Mouse (Mus musculus) 416B (cell line): Measurements from ENCODE around the gene Mark2.

Experiments used
- DNase-seq: peaks from one replicate; pipeline ENCODE4 v3.0.0; 2011; ENCODE audit warnings: low read depth

Gene Mark2

DNA sequence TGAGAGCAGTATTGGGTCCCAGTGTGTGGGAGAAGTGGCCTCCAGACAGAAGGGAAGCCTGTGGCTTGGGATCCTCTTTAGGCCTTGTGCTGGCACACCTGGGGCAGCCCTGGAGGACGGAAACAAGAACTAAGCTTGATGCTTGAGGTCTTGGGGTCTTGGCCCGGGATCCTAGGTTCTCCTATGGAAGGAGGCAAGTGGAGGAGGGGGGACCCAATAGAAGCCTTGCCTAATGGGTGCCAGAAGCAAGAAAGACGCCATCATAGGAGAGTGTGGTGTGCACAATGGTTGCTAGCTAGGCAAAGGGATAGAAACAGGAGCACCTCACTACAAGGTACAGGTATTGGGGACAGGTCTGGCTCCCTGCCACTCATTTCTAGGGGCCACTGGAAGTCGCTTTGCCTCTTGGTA, 75.2 kb downstream of the Mark2 start:
- DNase-seq, result peak; percentile 41

DNA sequence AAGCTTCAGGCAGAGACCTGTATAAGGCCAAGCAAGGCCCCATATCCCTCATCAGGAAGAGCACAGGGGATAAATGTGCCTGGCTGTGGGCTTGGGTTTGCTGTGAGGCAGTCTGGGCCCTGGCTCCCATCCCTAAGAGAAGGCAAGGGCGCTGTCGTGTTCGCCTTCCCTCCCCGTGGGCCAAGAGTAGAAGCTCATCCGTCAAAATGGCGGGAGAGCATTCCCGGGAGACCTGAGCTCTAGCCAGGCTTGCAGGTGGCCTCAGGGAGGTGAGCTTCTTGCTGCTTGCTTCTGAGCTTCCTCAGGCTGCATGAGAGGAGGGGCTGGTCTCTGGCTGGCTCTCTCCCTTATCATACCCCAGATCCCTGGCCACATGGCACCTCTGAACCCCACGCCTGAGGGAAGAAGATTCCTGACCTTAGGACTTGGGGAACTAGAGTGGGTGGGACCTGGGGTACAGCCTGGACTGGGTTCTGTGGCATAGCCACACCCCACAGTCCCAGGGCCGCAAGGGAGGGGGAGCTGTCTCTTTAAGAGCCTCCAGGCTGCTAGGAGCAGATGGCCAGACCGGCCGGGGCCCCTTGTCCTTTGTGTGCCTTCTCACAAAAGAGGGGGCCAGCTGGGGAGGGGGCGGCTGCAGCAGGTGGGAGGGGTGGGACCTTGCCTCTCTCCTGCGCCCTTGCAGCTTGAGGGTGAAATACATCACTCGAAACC, 76.0 kb downstream of the Mark2 start:
- DNase-seq, result peak; percentile 32

DNA sequence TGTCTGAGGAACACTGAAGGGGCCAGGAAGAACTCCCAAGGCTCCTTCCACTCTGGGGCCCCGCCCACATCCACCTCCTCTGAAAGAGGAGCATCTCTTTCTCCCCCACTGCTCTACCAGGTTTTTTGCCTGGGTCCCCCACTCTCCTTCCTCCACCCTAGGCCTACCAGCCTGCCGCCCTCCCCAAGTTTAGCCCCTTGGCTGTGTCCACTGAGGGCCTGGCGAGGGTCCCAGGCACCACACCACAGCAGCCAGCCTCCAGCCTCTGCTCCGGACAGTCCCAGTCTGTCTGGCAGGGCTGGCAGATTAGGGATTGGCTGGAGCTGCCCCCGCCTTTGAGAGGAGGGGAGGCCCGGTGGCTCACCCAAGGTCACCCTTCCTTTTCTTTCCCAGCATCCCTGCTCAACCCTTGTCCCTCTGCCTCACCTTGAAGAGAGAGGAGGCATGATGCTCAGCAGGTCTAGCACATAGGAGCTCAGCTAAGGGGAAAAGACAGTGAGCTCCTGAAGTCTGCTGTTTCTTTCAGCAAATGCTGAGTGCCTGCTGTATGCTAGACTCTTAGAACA, 76.8 kb downstream of the Mark2 start:
- DNase-seq, result no peak

DNA sequence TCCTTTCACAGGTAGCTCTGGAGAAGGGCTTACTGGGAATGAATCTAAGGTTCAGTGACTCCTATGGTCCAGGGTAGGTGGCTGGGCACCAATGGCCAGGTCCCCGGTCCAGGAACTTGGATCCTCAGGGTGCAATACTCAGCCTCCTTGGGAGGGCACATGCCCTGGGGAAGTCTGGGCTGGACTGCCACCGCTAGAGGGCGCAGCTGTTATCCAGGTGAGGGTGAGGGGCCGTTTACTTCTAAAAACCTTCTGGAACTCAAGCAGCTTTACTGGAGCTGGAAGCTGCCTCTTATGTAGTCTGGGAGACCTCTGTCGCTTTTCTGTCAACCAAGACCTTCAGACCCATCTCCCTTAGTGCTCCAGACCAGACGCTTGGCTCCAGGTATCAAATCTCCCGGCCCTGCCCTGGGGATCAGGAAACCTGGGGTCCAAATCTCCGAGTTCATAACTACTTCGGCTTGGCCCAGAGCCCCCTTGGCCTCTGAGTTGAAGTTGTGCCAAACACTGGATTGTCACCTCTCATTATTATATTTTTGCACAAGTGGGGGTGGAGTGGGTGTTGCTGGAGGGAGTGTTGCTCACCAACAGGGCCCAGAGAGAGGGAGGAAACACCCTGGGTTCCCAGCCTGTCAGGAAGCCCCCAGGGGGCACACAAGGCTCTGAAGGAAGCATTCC, 77.4 kb downstream of the Mark2 start:
- peak; percentile 77 for DNase-seq

DNA sequence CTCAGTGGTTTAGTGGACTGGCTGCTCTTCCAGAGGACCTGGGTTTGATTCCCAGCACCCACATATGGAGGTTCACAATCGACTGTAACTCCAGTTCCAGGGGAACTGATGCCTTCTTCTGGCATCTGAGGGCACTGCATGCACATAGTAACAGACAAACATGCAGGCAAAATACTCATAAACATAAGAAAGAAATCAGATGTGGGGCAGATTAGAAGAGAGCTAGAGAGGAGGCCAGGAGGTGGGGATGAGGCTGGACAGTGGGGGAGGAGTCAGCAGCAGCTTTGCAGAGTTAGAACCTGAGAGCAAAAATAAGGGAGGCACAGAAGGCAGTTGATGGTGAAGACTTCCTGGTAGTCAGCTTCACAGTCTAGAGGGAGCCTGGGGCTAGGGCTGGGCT, 79.1 kb downstream of the Mark2 start:
- no peak for DNase-seq

DNA sequence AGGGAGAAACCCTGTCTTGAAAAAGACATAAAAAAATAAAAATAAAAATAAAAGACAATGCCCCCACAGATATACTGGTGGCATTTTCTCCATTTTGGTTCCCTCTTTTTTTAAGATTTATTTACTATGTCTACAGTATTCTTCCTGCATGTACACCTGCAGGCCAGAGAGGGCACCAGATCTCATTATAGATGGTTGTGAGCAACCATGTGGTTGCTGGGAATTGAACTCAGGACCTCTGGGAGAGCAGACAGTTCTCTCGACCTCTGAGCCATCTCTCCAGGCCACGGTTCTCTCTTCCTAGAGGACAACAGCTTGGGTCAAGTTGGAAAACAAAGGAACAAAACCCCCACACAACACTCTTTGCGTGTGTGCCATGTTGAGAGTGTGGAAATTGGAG, 79.7 kb downstream of the Mark2 start:
- no peak for DNase-seq

DNA sequence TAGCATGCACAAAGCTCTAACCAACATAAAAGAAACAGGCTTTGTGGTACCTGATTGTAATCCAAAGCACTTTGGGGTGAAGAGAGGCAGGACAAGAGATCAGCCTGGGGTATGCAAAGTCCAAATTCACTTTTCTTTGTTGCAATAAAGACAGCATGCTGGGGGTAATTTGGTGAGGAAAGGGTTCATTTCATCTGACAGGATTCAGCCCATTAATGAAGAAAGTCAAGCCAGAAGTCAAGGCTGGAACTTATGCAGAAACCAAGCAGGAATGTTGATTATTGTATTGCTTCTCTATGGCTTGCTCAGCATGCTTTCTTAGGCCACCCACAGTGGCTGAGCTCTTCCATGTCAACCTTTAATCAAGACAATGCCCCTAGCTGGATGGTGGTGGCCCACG, 80.2 kb downstream of the Mark2 start:
- DNase-seq, result no peak

DNA sequence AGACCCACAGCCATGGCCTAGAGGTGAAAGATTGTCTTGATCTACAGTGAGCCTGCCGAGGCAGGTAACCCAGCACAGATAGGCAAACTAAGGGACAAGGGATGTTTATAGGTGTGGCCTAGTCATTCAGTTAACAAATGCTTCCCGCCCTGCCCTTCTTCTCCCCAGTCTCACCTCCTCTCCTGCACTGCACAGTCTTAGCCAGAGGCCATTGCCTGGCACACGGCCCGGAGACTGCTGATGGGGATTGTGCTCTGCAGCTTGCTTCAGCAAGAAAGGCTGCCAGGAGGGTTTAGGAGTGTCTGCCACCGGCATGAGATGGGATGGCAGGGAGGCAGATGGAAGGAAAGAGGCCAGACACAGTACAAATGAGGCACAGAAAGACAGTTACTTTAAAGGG, 83.8 kb downstream of the Mark2 start:
- no peak for DNase-seq

DNA sequence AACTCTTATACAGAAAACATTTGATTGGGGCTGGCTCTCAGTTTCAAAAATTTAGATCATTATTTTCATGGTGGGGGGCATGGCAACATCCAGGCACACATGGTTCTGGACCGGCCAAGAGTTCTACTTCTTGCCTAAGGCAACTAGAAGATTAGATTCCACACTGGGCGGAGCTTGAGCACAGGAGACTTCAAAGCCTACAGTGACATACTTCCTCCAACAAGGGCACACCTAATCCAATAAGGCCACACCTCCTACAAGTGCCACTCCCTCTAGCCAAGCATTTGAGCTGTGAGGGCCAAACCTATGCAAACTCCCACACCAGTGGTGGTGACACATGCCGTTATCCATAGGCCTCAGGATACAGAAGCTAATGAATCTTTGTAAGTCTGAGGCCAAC, 95.6 kb downstream of the Mark2 start:
- peak; percentile 49 for DNase-seq

DNA sequence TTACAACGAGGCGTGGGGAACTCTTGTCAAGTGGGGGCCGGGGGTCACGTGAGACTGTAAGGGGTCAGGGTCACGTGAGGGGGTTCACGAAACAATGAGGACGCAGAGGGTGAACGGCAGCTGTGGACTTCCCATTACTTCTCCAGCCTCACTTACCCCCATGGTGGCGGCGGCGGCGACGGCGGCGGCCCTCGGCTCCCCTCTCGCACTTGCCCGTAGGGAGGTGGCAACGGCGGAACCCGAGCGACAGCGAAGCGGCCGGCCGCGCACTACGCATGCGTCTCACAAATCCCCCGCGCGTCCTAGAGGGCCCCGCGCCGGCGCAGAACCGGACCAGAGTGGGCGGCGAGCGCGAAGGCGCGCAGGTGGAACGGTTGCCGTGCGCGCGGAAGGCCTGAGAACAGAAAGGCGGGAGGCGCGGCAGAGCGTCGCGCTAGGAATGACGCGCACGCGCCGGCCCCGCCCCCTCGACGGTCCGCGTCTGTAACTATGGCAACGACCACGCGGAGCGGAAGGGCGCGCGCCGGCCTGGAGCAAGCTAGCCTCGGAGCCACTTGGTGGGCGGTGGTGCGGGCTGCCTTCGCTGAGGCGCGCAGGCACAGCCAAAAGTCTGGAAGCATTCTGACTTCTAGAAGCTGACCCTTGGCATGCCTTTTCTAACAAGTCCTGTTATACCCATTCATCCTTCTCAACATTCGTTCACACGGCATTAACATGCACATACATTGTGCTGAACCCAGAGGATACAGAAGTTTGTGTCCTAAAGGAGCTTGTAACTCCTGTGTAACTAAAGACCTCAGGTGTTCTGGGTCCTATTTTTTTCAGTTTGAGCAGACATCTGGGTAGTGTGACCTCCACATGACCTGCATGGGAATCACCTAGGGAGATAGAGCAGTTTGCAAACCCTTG, 100.6 kb downstream of the Mark2 start, which contains the start of gene Naa40:
Gene Naa40, minus strand, starts transcription at position 402 of the 909 bp plus-strand sequence.
- DNase-seq, result peak; percentile 94

DNA sequence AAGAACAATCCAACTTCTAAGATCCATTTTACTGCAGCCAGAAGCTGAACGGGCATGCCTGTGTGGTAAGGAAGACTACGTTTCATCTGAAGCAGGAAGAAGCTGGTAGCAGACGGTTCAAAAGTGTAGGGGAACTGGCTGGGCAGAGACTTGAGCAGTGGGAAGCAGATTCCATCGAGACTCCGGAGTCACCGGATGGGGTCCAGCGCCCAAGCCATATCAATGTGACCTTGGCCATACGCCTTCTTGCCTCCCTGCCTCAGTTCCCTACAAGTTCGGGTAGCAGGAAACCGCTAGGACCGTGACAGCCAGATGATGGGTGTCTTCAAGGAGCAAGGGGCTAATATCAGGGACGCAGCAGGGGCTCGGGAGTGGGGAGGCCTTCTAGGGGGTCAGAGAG, 101.4 kb downstream of the Mark2 start:
- DNase-seq, result peak; percentile 41

DNA sequence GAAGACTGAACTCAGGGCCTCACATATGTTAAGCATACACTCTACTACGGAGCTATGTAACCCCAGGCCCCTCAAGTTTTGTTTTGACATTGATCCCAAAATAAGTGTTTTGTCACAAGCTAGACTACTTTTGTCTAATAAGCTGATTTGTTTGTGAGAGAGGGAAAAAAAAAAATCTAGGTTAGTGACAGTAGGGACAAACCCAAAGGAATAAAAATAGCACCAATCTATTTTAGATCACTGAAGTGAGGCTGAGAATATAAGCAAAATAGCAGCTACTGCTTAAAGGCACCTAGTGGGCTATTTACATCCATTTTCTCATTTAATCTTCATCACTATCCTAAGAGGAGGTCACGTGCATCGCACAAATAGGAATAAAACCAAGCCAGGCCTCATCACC, 102.1 kb downstream of the Mark2 start:
- DNase-seq, result no peak

DNA sequence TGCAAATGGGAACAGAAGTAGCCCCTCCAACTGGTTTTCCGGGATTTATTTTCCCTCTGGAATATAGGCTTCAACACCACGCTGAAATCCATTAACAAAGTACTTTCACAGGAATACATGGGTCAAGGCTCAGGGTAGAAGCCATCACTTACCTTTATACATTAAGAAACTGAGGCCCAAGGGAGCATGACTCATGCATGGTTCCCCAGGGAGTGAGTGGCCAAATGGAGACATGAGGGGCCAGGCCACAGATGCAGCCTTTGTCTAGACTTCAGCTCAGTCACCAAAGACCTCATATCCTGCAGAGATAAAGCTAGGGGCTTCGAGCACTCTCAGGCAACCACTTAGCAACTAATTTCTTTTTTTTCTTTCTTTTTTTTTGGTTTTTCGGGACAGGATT, 104.9 kb downstream of the Mark2 start:
- no peak for DNase-seq

DNA sequence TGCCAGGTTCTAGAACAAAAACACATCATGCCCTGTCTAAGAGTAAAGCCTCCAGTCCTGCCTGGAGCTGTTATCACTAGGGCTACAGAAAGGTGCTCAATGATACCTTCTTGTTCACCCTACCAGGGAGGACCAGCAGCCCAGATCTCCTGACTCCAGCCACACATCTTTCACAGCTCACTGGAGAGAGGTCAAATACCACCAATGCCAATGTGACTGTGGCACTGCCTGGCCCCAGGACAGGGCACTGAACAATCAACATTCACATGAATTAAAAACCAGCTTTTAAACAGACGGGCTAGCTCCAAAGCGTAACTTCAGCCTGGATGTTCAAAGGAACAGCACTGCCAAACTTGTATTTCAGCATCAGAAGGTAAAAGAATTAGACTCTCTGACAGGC, 105.6 kb downstream of the Mark2 start:
- DNase-seq, result no peak

DNA sequence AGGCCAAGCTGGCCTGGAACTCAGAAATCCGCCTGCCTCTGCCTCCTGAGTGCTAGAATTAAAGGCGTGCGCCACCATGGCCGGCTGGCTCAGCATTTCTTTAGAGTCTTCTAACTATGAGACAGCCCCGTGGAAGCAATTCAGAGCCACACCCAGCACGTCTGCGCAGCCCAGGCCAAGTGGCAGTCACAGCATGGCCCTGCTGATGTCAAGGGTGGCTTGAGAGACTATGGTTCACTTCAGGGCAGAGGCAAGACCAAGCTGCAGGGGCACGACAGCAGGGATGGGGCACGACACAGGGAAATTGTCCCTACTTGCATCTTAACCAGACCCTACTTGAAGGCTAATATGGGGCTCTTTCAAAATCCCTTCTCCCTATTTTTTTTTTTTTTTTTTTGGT, 106.2 kb downstream of the Mark2 start:
- DNase-seq, result no peak

DNA sequence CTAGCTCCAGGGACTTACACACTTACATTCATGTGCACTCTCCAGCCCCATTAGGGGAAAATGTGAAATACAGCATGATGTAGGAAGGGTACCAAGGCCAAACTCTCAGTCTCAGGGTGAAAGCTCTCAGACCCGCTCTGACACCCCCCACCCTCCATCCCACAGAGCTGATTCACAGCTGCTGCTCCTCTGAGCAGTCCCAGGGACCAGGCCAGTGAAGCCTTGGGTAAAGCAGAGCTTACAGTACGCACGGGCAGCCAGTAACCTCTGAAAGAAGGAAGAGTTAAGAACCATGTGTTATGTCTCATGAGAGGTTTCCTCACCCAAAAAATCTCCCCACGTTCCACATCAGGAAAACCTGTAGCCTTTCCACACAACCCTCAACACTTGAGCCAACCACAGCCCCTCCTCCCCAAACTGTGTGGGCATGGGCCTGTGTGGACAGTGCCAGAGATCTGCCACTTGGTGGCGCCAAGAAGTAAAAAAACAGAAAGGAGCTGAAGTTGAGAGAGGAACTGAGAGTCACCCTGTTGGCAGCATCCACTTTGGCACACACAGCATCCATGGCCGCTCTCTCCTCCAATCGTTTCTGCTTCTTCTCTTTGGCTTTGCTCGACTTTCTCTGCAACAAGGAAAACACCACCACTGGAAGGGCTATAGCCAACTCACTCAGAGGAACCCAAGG, 107.0 kb downstream of the Mark2 start:
- peak; percentile 77 for DNase-seq

DNA sequence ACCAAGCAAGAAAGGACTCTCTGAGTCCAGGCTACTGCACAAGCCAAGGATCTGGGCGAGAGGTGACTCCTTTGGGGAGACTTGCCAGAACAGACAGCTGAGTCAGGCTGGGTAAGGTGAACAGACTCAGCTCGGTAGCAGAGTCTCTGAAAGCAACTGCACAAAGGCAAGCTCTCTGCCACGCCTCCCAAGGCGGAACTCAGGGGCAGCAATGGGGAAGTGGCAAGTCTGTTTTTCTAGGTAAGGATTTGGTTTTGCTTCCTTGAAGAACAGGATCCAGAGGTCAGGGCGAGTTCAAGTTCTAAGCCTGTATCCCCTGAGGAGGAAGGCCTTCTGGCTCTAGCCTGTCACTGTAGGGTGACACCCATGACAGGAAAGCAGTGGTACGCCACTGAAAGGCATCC, 115.1 kb downstream of the Mark2 start:
- DNase-seq, result no peak
